Mouse (Mus musculus): ENCODE results near the gene Akt2.

Gene Akt2

GRCm38 (mm10) chr7:27587741-27588140 lies 3.6 kb upstream of the Akt2 start:
- no peak for DNase-seq (ENCODE audit: low spot score in 2 of 2)

GRCm38 (mm10) chr7:27590088-27590487 lies 1.3 kb upstream of the Akt2 start:
- DNase-seq (ENCODE audit: low spot score in 2 of 2), result no peak

GRCm38 (mm10) chr7:27590566-27591213 lies 662 bp upstream of the Akt2 start:
- DNase-seq (ENCODE audit: low spot score in 2 of 2), result no peak

GRCm38 (mm10) chr7:27592217-27592929 lies 1.0 kb downstream of the Akt2 start:
- DNase-seq (ENCODE audit: low spot score in 2 of 2), result no peak

GRCm38 (mm10) chr7:27592934-27593645 lies 1.7 kb downstream of the Akt2 start:
- DNase-seq (ENCODE audit: low spot score in 2 of 2), result no peak

GRCm38 (mm10) chr7:27596586-27597503 lies 5.5 kb downstream of the Akt2 start:
- no peak for DNase-seq (ENCODE audit: low spot score in 2 of 2)

GRCm38 (mm10) chr7:27598053-27598452 lies 6.7 kb downstream of the Akt2 start:
- no peak for DNase-seq (ENCODE audit: low spot score in 2 of 2)

GRCm38 (mm10) chr7:27601628-27602027 lies 10.3 kb downstream of the Akt2 start:
- DNase-seq (ENCODE audit: low spot score in 2 of 2), result no peak

- DNase-seq (ENCODE audit: low spot score in 2 of 2), result no peak
Observed at GRCm38 (mm10) chr7:27602161-27602560, 10.8 kb downstream of the Akt2 start.

GRCm38 (mm10) chr7:27602835-27603234 lies 11.5 kb downstream of the Akt2 start:
- no peak for DNase-seq (ENCODE audit: low spot score in 2 of 2)

GRCm38 (mm10) chr7:27604661-27605348 lies 13.5 kb downstream of the Akt2 start:
- no peak for DNase-seq (ENCODE audit: low spot score in 2 of 2)

- no peak for DNase-seq (ENCODE audit: low spot score in 2 of 2)
Observed at GRCm38 (mm10) chr7:27605499-27606285, 14.3 kb downstream of the Akt2 start.

- no peak for DNase-seq (ENCODE audit: low spot score in 2 of 2)
Observed at GRCm38 (mm10) chr7:27606481-27607254, 15.3 kb downstream of the Akt2 start.

- no peak for DNase-seq (ENCODE audit: low spot score in 2 of 2)
Observed at GRCm38 (mm10) chr7:27607580-27607979, 16.2 kb downstream of the Akt2 start.

- DNase-seq (ENCODE audit: low spot score in 2 of 2), result no peak
Observed at GRCm38 (mm10) chr7:27608130-27608529, 16.8 kb downstream of the Akt2 start.

GRCm38 (mm10) chr7:27609285-27609684 lies 17.9 kb downstream of the Akt2 start:
- no peak for DNase-seq (ENCODE audit: low spot score in 2 of 2)

- no peak for DNase-seq (ENCODE audit: low spot score in 2 of 2)
Observed at GRCm38 (mm10) chr7:27609688-27610087, 18.3 kb downstream of the Akt2 start.

- DNase-seq (ENCODE audit: low spot score in 2 of 2), result no peak
Observed at GRCm38 (mm10) chr7:27610370-27610769, 19.0 kb downstream of the Akt2 start.

- no peak for DNase-seq (ENCODE audit: low spot score in 2 of 2)
Observed at GRCm38 (mm10) chr7:27610871-27611270, 19.5 kb downstream of the Akt2 start.

GRCm38 (mm10) chr7:27612940-27613339 lies 21.6 kb downstream of the Akt2 start:
- no peak for DNase-seq (ENCODE audit: low spot score in 2 of 2)

Measured in spleen, postnatal 14 days (tissue).